Mouse (Mus musculus): ENCODE results near the gene Nrap. TPM values are rescaled to one million over a fixed set of nuclear protein-coding genes. Genes with fewer than 3 reads are reported as not detected.

Gene Nrap
- total RNA-seq, 2 experiments from 2014 or later = 0.89 to 1.1 TPM

- DNase-seq (ENCODE audit: low spot score in 2 of 2) = no peak
These were observed 70.6 kb downstream of the Nrap start for GRCm38 (mm10) chr19:56319219-56319618.

DNA sequence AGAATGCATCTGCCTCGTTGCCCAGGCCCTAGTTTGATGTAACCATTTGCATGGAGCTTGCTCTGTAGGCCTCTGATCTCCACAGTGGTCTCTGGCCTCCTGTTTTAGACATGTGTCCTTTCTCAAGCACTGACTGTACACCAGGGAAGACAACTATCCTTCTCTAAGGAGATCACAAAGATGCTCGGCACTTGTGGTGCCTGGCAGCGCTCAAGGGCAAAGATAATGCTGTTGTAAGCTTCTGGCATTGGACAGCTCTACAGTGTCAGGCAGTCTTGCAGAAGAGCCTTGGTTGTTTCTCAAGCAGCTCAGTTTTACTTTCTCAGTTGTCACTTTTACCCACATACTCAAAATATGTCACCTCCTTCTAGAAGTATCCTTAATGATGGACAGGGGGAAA, 73.3 kb downstream of the Nrap start:
- DNase-seq (ENCODE audit: low spot score in 2 of 2) = no peak

DNA sequence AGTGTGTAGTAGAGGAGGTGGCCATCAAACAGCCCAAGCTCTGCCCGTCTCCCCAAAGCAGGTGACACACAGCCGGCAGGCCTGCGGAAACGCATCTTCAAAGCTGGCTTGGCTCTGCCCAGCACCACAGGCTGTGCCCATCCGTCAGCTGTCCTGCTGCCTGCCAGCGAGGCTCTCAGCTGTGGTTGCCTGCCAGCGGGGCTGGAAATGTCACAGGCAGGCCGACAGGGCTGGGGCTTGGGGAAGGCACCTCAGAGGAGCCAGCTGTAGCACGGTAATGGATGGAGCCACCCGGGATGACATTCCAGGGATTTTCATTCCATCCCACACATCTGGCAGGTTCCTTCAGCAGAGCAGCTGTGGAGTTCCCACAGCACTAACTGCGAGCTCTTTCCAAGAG, 89.0 kb downstream of the Nrap start:
- DNase-seq (ENCODE audit: low spot score in 2 of 2) = peak in 1 of 2 experiments; percentile 6

GRCm38 (mm10) chr19:56297264-56297663, 92.6 kb downstream of the Nrap start:
- DNase-seq (ENCODE audit: low spot score in 2 of 2) = no peak

- DNase-seq (ENCODE audit: low spot score in 2 of 2) = no peak
These were observed 93.2 kb downstream of the Nrap start for GRCm38 (mm10) chr19:56296668-56297067.

- peak; percentile 63 to 79 for DNase-seq (ENCODE audit: low spot score in 2 of 2)
These were observed 95.0 kb downstream of the Nrap start for GRCm38 (mm10) chr19:56294654-56295399.

- DNase-seq (ENCODE audit: low spot score in 2 of 2) = no peak
These were observed 97.5 kb downstream of the Nrap start for GRCm38 (mm10) chr19:56292335-56292734.

DNA sequence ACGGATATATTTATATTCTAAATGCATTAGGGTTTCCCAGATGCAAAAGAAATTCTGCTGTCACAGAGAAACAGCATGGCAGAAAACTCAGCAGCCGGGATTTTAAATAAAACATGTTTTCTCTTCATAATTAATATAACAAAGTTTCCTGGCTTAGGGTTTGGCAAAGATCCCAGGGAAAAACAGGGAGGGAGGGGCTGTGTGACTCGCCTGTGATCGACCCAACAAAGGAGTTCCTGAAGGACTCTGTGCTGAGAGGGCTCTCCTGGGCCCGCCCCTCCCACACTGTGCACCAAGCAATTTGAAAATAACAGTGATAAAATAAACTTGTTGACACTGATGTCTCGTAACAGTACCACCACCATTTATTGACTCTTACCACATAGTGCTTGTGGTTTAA, 97.9 kb downstream of the Nrap start:
- no peak for DNase-seq (ENCODE audit: low spot score in 2 of 2)

- DNase-seq (ENCODE audit: low spot score in 2 of 2) = no peak
These were observed 100.2 kb downstream of the Nrap start for GRCm38 (mm10) chr19:56289642-56290041.

DNA sequence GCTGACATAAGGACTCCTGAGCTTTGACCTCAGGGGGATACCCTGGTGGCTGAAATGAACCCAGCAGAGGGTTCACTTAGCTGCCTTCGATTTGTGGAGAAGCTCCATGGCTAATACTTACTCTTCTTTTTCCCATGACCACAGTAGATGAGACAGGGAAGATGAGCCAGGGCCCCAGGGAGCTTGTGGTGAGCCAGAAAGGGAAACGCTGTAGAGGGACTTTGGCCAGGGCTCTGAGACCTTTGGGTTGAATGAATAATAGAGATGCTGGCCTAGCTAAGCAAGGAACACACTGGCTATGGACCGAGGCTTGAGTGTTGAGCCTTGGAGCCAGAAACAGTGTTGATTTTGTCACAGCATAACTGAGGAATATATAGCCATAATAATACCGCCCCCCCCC, 101.4 kb downstream of the Nrap start:
- DNase-seq (ENCODE audit: low spot score in 2 of 2) = no peak

GRCm38 (mm10) chr19:56287580-56288367, 102.1 kb downstream of the Nrap start:
- no peak for DNase-seq (ENCODE audit: low spot score in 2 of 2)

- no peak for DNase-seq (ENCODE audit: low spot score in 2 of 2)
These were observed 103.0 kb downstream of the Nrap start, which contains the start of gene Habp2 for GRCm38 (mm10) chr19:56286866-56287265. Gene Habp2, plus strand, starts transcription at chr19:56287137.

DNA sequence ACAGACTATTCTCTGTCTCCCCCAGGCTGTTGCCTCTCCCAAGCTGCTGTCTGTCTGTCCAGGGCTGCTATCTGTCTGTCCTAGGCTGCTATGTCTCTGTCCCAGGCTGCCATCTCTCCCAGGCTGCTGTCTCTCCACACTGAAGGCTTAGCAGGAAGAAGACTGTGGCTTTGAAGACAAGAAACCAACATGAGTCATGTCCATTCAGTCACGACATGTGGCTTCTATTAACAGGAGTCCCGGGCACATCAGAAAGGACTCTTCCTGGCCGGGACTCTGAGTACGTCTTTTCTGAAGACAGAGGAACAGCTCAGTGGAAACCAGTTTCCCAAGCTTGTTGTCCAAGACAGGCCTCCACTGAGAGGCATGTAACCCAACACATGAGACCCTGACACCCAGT, 104.6 kb downstream of the Nrap start:
- no peak for DNase-seq (ENCODE audit: low spot score in 2 of 2)

DNA sequence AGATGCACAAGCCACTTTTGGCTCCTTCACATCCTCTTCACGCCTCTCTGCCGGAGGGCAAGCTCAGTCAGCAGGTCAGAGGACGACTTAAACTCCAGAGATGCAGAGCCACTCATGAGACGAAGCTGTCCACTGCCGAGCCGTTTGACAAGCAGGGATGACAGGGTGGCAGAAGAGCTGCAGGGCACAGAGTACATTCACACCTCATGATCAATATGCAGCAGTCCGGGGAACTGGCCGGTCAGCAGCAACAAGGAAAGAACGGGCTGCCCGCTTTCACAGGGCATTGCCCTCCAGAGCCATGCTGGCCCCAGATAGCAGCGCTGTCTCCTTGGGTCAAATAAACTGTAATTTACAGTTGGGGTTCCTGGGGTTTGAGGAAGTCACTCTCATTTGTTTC, 111.5 kb downstream of the Nrap start:
- DNase-seq (ENCODE audit: low spot score in 2 of 2) = no peak

- no peak for DNase-seq (ENCODE audit: low spot score in 2 of 2)
These were observed 111.9 kb downstream of the Nrap start for GRCm38 (mm10) chr19:56277951-56278350.

GRCm38 (mm10) chr19:56277140-56277804, 112.6 kb downstream of the Nrap start:
- no peak for DNase-seq (ENCODE audit: low spot score in 2 of 2)

- no peak for DNase-seq (ENCODE audit: low spot score in 2 of 2)
These were observed 117.8 kb downstream of the Nrap start for GRCm38 (mm10) chr19:56272081-56272480.

Other genes starting within 250 kb of the Nrap start
- not detected for gene Habp2, start 102.9 kb downstream of the Nrap start, total RNA-seq (2021)
- gene Casp7, start 7.1 kb upstream of the Nrap start, total RNA-seq (2021) = 1 to 10 TPM; 2.9 to 3.1 TPM
- gene Plekhs1, start 71.6 kb upstream of the Nrap start, total RNA-seq (2021) = under 1 TPM; 0.77 to 0.91 TPM
- gene Dclre1a, start 158.2 kb upstream of the Nrap start, total RNA-seq (2021) = 10 to 100 TPM in 1 of 2 experiments, 1 to 10 TPM in 1; 9.0 to 10.1 TPM
- gene Nhlrc2, start 158.2 kb upstream of the Nrap start, total RNA-seq (2021) = 10 to 100 TPM; 14.1 to 15.2 TPM

Data from left cerebral cortex, adult 18-20 months (tissue).